10 mouse cellular contexts compared by ENCODE assay signal in genomic region chr8:11585513-11586373, GRCm38 (mm10). TPM values are rescaled to one million over a fixed set of nuclear protein-coding genes. Genes with fewer than 3 reads are reported as not detected.
DNase-seq lines count a peak whose midpoint lies in the region; ATAC-seq and TF ChIP-seq lines count a peak whose summit lies in the region.
"Had no signal": no experiment of that assay in that cellular context is flagged by ENCODE, and none has a peak within 500 bp of the region (broad histone marks: within the 10 kb centered on the region; RNA-seq: fewer than 3 reads in every experiment).

No protein-coding gene starts in this region.

- no peak; the same call in 1 of the 2 replicates for ATAC-seq in heart, embryonic 13.5 days (ENCODE audit: extremely low read depth, insufficient number of reproducible peaks, low FRiP score, low TSS enrichment)
- ATAC-seq in neural tube, embryonic 15.5 days (ENCODE audit: low FRiP score): no peak
- ATAC-seq in intestine, postnatal 0 days: no peak
- no peak for ATAC-seq in hindbrain, embryonic 14.5 days (ENCODE audit: low FRiP score)

- H3K27ac ChIP-seq in heart, embryonic 13.5 days (replicated peaks): peak overlapping the region; percentile 67
- no peak overlapping the region for H3K27ac ChIP-seq in neural tube, embryonic 15.5 days (replicated peaks)
- H3K27ac ChIP-seq in intestine, postnatal 0 days (ENCODE audit: low read depth, low read length): no peak overlapping the region; the same call in 1 of the 2 replicates
- no peak overlapping the region for H3K27ac ChIP-seq in hindbrain, embryonic 14.5 days

- TF ChIP-seq CTCF in intestine, postnatal 0 days (IDR thresholded peaks at IDR 0.05; ENCODE audit: low read depth): no peak

- no peaks in the 10 kb centered on the region for H3K36me3 ChIP-seq in heart, embryonic 13.5 days
- H3K36me3 ChIP-seq in neural tube, embryonic 15.5 days: no peaks in the 10 kb centered on the region
- H3K36me3 ChIP-seq in intestine, postnatal 0 days (ENCODE audit: control insufficient read depth, insufficient read depth): no peaks in the 10 kb centered on the region
- no peaks in the 10 kb centered on the region for H3K36me3 ChIP-seq in hindbrain, embryonic 14.5 days (replicated peaks; ENCODE audit: control insufficient read depth, insufficient read depth)

- H3K9me3 ChIP-seq in heart, embryonic 13.5 days: 0 out of 2 replicates have a peak, but pooled peaks cover 9% of the 10 kb centered on the region
- no peaks in the 10 kb centered on the region for H3K9me3 ChIP-seq in neural tube, embryonic 15.5 days (replicated peaks)
- 0 out of 2 replicates have a peak, but pooled peaks cover 4% of the 10 kb centered on the region for H3K9me3 ChIP-seq in intestine, postnatal 0 days (ENCODE audit: control insufficient read depth)
- H3K9me3 ChIP-seq in hindbrain, embryonic 14.5 days (ENCODE audit: control insufficient read depth, low read length): no peaks in the 10 kb centered on the region

- H3K4me3 ChIP-seq in heart, embryonic 13.5 days: no peak overlapping the region
- no peak overlapping the region for H3K4me3 ChIP-seq in neural tube, embryonic 15.5 days (replicated peaks)
- no peak overlapping the region for H3K4me3 ChIP-seq in intestine, postnatal 0 days (ENCODE audit: low read depth, low read length)
- H3K4me3 ChIP-seq in hindbrain, embryonic 14.5 days (replicated peaks; ENCODE audit: low read length): no peak overlapping the region

- peak overlapping the region; percentile 14 for H3K4me2 ChIP-seq in heart, embryonic 13.5 days
- no peak overlapping the region for H3K4me2 ChIP-seq in neural tube, embryonic 15.5 days
- peak overlapping the region; percentile 39 for H3K4me2 ChIP-seq in intestine, postnatal 0 days (replicated peaks; ENCODE audit: low read depth)
- H3K4me2 ChIP-seq in hindbrain, embryonic 14.5 days (replicated peaks): no peak overlapping the region

- DNase-seq in heart, postnatal 36 days: no peak
- DNase-seq in neural tube, embryonic 10.5 days (ENCODE audit: extremely low spot score, low spot score): peak; percentile 39
- peak; percentile 56 for DNase-seq in yolk sac, embryonic 10.5 days (ENCODE audit: low spot score)
- DNase-seq in left cerebral cortex, postnatal 10 days (ENCODE audit: extremely low spot score in 1 of 2, low spot score in 2 of 2): no peak
- no peak for DNase-seq in hindbrain, embryonic 14.5 days (ENCODE audit: low spot score)
- DNase-seq: kidney, adult 2 months; right cerebral cortex, postnatal 25 days had no signal

- H3K27me3 ChIP-seq in heart, embryonic 13.5 days (replicated peaks): no peaks in the 10 kb centered on the region
- no peaks in the 10 kb centered on the region for H3K27me3 ChIP-seq in neural tube, embryonic 15.5 days (replicated peaks)
- no peaks in the 10 kb centered on the region for H3K27me3 ChIP-seq in intestine, postnatal 0 days (replicated peaks; ENCODE audit: control insufficient read depth, insufficient read depth, low read length)
- H3K27me3 ChIP-seq in hindbrain, embryonic 14.5 days (ENCODE audit: control insufficient read depth, insufficient read depth, low read length): no peaks in the 10 kb centered on the region

- intact Hi-C loops in heart, postnatal 36 days (cut with DNase I): no loop called here
- intact Hi-C loops in left cerebral cortex, postnatal 10 days (cut with DNase I): no loop called here

- no peak overlapping the region for H3K9ac ChIP-seq in heart, embryonic 13.5 days
- no peak overlapping the region for H3K9ac ChIP-seq in neural tube, embryonic 15.5 days (replicated peaks)
- H3K9ac ChIP-seq in intestine, postnatal 0 days (ENCODE audit: low read depth, low read length): no peak overlapping the region
- no peak overlapping the region for H3K9ac ChIP-seq in hindbrain, embryonic 14.5 days

- 67% methylated on average over 21 of the region's 21 CpGs for WGBS in heart, embryonic 13.5 days
- 86% methylated on average over 21 of the region's 21 CpGs for WGBS in neural tube, embryonic 15.5 days
- 58% methylated on average over 21 of the region's 21 CpGs for WGBS in intestine, postnatal 0 days
- WGBS in hindbrain, embryonic 14.5 days: 89% methylated on average over 21 of the region's 21 CpGs

- peaks cover 3% of the 10 kb centered on the region for H3K4me1 ChIP-seq in heart, embryonic 13.5 days
- H3K4me1 ChIP-seq in neural tube, embryonic 15.5 days: no peaks in the 10 kb centered on the region
- H3K4me1 ChIP-seq in intestine, postnatal 0 days (replicated peaks; ENCODE audit: control insufficient read depth, insufficient read depth, low read length): no peaks in the 10 kb centered on the region
- H3K4me1 ChIP-seq in hindbrain, embryonic 14.5 days (replicated peaks; ENCODE audit: control insufficient read depth, insufficient read depth, low read length): no peaks in the 10 kb centered on the region

RNA-seq across cellular contexts. Expression of gene Ing1, which starts 30.4 kb away (rescaled TPM):
- 20.7 and 21.0 TPM in 2 replicates for polyA plus RNA-seq in heart, embryonic 13.5 days (2015; fragmentation: Nextera tagmentation; extraction: Ambion mirVana)
- total RNA-seq in heart, postnatal 36 days (2021): 10 to 100 TPM; 24.1 to 25.8 TPM
- polyA plus RNA-seq in neural tube, embryonic 15.5 days (2015; fragmentation: Nextera tagmentation; extraction: Ambion mirVana): 43.0 and 44.7 TPM in 2 replicates
- 19.5 and 20.2 TPM in 2 replicates for polyA plus RNA-seq in intestine, postnatal 0 days (2015; fragmentation: Nextera tagmentation; extraction: Ambion mirVana)
- total RNA-seq in left cerebral cortex, postnatal 10 days (2021): 10 to 100 TPM; 36.1 to 40.2 TPM
- polyA plus RNA-seq in hindbrain, embryonic 14.5 days (2014; fragmentation: Nextera tagmentation; extraction: Ambion mirVana): 37.1 and 37.6 TPM in 2 replicates

RNA-seq across cellular contexts. Expression of gene Cars2, which starts 35.2 kb away (rescaled TPM):
- polyA plus RNA-seq in heart, embryonic 13.5 days (2015; fragmentation: Nextera tagmentation; extraction: Ambion mirVana): 24.8 and 27.1 TPM in 2 replicates
- 10 to 100 TPM; 45.9 to 46.1 TPM for total RNA-seq in heart, postnatal 36 days (2021)
- 26.8 and 27.7 TPM in 2 replicates for polyA plus RNA-seq in neural tube, embryonic 15.5 days (2015; fragmentation: Nextera tagmentation; extraction: Ambion mirVana)
- polyA plus RNA-seq in intestine, postnatal 0 days (2015; fragmentation: Nextera tagmentation; extraction: Ambion mirVana): 10.0 and 12.6 TPM in 2 replicates
- 10 to 100 TPM; 22.5 to 24.5 TPM for total RNA-seq in left cerebral cortex, postnatal 10 days (2021)
- 26.0 and 27.0 TPM in 2 replicates for polyA plus RNA-seq in hindbrain, embryonic 14.5 days (2014; fragmentation: Nextera tagmentation; extraction: Ambion mirVana)

RNA-seq across cellular contexts. Expression of gene Ankrd10, which starts 49.8 kb away (rescaled TPM):
- 51.4 and 55.3 TPM in 2 replicates for polyA plus RNA-seq in heart, embryonic 13.5 days (2015; fragmentation: Nextera tagmentation; extraction: Ambion mirVana)
- total RNA-seq in heart, postnatal 36 days (2021): 10 to 100 TPM; 22.1 to 26.0 TPM
- polyA plus RNA-seq in neural tube, embryonic 15.5 days (2015; fragmentation: Nextera tagmentation; extraction: Ambion mirVana): 74.6 and 76.6 TPM in 2 replicates
- 24.2 and 25.5 TPM in 2 replicates for polyA plus RNA-seq in intestine, postnatal 0 days (2015; fragmentation: Nextera tagmentation; extraction: Ambion mirVana)
- 10 to 100 TPM; 62.8 to 64.7 TPM for total RNA-seq in left cerebral cortex, postnatal 10 days (2021)
- polyA plus RNA-seq in hindbrain, embryonic 14.5 days (2014; fragmentation: Nextera tagmentation; extraction: Ambion mirVana): 84.6 and 88.6 TPM in 2 replicates

Comparison
In these comparisons a context has a peak if more than half of its experiments do, and no peak if none do; other contexts are left out.
1. H3K4me2 ChIP-seq: peak in heart, embryonic 13.5 days (single experiment) and intestine, postnatal 0 days (single experiment); none in neural tube, embryonic 15.5 days (single experiment) and hindbrain, embryonic 14.5 days (single experiment).
2. DNase-seq: peak in neural tube, embryonic 10.5 days (single experiment) and yolk sac, embryonic 10.5 days (single experiment); none in heart, postnatal 36 days (0 of 2), left cerebral cortex, postnatal 10 days (0 of 2) and hindbrain, embryonic 14.5 days (single experiment).